Mouse (Mus musculus) cerebellum, adult (tissue): Measurements from ENCODE around the gene Gm21903.
"Not testable (repeated sequence)": the region's sequence is repeated elsewhere in the genome, so short reads cannot be mapped to it uniquely, and the experiment has no call there.

Experiments
- ATAC-seq: cut with Nextera tagmentation; 2 replicates; pipeline ENCODE4 v1.9.2; 2017; ENCODE audit warnings: mild to moderate bottlenecking, moderate library complexity, mixed read lengths; ENCODE audit not compliant: insufficient number of reproducible peaks, low FRiP score, low TSS enrichment

Gm21903 gene

DNA sequence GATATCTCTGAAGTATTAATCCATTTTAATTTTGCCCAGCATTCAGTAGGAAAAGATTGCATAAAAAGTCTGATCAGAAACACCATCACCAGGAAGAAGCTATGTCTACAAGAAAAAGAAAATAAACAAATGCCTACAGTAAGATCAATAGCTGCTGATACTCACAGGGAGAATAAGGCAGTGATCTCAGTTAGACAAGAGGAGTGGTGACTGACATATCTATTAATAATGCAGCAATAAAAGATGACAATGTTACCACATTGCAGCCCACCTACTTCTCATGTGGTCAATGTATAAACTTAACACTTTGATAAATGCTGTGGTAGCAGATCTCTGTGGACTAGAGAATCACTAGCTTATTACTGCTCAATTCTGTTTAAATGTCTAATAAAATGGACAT is at the start of gene Gm21903:
Gene Gm21903 (minus strand): TSS at position 101 of the 400 bp plus-strand sequence.
- ATAC-seq = no peak

- no peak for ATAC-seq
Observed at GRCm38 (mm10) chr17:39076937-39077336, 33.8 kb upstream of the Gm21903 start, which contains the start of gene Esp23. Gene Esp23, minus strand, starts transcription at chr17:39077037.

DNA sequence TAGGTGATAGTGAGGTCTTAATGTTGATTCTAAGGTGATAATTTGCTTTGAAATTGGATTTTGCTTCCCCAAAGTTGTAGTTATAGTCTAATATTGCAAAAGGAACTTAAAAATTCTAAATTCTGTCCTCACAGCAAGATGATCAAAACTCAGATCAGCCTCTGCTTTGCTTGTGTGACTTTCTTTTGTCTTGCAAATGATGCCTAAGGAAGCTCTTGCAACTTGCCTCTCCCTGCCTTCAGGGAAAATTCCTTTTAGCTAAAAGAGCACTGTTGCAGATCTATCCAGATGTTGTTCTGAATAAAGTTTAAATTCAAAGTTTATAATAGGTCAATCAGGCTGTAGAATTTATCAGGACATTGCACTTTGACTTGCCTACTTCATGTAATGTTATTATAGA is 20.5 kb upstream of the Gm21903 start:
- ATAC-seq = no peak

DNA sequence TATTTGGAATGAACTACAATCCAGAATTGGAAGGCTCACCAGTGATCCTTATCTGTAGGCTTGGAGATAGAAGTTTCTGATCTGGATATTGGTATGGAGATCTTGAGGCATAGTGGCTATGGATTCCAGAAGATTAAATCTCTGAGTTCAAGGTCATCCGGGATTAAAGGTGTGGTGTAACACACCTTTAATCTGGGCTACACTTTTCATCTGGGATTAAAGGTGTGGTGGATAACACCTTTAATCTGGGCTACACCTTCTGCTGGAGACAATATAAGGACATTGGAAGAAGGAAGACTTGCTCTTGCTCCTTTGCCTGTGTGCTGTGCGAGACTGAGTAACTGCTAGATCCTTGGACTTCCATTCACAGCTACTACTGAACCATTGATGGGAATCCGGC is 6.7 kb downstream of the Gm21903 start, which contains the start of gene Esp24:
Gene Esp24 (plus strand): TSS at position 301 of the 400 bp plus-strand sequence.
- ATAC-seq = not testable (repeated sequence)

- no peak for ATAC-seq
Observed at GRCm38 (mm10) chr17:39017184-39017583, 26.0 kb downstream of the Gm21903 start.

- ATAC-seq = no peak
Observed at GRCm38 (mm10) chr17:39010675-39011638, 32.2 kb downstream of the Gm21903 start.

DNA sequence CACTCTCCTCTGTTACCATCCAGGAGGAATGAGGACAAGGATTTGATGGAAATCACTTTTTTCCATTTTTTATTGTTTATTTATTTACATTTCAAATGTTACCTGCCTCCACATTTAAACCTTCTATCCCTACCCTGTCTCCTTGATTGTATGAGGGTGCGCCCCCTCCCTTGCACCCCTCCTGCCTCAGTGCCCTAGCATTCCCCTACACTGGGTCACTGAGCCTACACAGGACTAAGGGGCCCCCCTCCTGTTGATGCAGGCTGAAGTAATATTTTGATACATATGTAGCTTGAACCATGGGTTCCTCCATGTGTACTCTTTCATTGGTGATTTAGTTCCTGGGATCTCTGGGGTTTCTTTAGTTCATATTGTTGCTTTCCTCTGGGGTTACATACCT is 33.3 kb downstream of the Gm21903 start:
- ATAC-seq = no peak
